Mouse (Mus musculus) kidney, postnatal 4 days (tissue): ENCODE measurements around the gene Chrna7.

Experiments used
- DNase-seq, 2 experiments: peaks; one replicate each; pipeline ENCODE4 v3.0.0; 2021; ENCODE audit warnings: mixed read lengths in 2 of 2

The Chrna7 gene

DNA sequence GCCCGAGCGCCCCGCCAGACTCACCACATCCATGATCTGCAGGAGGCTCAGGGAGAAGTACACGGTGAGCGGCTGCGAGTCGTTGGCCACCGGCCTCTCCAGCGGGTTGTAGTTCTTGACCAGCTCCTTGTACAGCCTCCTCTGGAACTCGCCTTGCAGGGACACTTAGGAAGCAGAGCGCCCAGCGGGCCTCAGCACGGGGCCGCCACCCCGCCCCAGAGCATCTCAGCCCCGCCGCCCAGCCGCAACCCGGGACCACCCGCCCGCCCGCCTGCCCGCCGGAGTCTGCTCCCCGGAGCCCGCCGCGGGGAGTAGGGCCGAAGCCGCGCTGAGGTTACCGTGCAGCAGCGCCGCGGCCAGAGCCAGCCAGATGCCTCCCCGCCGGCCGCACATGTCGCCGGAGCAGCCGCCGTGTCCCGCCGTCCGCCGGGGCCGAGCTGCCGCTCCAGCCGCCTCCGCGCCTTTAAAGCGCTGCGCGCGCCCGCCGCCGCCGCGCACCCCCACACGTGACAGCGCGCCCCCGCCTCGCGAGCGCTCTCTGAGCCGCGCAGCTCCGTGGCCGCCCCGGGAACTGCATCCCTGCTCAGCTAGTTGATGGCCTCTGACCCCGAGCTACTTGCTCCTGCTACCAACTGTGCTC is at the start of gene Chrna7:
TSS of gene Chrna7 (minus strand) at position 486 of the 640 bp plus-strand sequence.
- peak; percentile 83 to 88 for DNase-seq

GRCm38 (mm10) chr7:63249404-63249803 is 37.0 kb upstream of the Chrna7 start:
- no peak for DNase-seq

- DNase-seq = no peak
Measured at GRCm38 (mm10) chr7:63237852-63238516, 25.6 kb upstream of the Chrna7 start.

DNA sequence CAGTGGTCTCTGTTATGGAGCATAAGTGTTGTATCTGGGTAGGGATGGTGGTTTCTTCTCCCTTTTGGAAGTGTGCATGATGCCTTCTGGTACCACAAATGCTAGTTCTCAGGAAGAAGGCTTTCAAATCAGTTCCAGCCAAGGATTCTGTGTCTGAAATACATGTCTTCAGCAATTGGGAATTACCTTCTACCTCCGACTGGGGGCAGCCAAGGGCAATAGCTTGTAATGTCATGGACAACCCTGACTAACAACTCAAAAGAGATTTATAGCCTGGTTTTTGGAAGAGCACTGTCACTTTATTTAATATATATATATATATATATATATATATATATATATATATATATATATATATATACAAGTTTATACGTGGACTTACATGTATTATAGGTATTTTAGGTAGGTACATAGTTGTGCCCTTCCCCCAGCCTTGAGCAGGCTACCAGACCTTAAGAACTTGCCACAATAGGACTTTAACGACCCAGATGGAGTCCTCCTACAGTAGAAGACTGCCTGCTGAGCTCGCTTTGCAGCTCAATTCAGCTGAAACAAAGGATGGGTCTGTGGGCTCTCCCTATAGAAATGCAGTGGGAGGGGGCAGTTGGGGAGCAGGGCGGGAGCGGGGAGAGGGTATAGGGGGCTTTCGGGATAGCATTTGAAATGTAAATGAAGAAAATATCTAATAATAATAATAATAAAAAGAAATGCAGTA is 12.9 kb upstream of the Chrna7 start:
- DNase-seq = no peak

- DNase-seq = no peak
Measured at GRCm38 (mm10) chr7:63211641-63212083, 707 bp downstream of the Chrna7 start.

DNA sequence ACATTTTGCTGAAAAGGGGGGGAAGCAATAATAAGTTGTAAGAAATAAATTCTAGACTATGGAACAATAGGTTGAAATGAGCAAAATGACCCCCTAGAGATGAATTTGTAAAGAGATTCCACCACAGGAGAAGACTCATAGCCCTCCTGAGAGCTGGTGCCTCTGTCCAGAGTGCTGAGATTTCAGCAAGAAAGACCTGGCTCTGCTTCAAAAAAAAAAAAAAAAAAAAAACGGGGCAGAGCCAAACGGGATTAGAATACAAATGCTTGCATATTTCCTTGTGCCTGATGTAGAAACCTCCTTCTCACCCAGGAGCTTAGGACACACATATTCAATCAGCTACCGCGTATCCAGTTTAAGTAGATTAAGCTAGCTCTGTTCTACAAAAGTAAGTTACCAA is 2.9 kb downstream of the Chrna7 start:
- DNase-seq = peak; percentile 39 to 46

DNA sequence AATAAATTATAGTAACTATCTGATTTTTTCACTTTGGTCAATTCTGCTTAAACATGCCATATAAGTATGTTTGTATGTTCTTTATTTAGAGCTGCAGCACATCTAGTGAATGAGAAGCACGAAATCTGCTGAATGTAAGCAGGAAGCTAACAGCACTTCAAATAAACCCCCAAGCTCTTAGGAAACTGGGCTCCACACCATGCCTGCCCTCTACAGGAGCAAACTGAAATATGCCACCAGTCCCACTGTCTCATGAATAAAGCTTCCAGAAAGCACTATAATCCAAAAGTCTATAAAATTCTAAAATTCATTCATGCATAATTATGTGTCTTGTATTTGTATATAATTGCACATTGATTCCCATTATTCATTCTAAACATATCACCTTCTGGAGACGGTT is 5.2 kb downstream of the Chrna7 start:
- no peak for DNase-seq

DNA sequence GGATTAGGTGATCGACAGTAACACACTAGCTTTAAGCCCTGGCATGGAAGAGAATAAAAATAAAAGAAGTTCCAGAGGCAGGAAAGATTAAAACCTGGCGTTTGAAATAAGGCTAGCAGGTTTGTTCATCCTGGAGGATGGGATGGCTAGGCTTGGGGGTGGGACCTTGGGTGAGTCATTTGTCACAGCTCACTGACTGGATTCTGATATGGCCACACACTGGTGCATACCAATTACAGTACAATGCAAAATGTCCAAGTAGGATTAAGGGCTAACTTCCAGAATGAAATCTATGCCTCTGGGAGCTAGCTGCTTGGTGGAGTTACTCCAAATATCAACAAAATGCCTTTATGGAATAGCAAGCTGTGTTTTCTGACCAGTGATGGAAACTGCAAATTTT is 16.8 kb downstream of the Chrna7 start:
- DNase-seq = no peak

- DNase-seq = no peak
Measured at GRCm38 (mm10) chr7:63189647-63190534, 22.5 kb downstream of the Chrna7 start.

DNA sequence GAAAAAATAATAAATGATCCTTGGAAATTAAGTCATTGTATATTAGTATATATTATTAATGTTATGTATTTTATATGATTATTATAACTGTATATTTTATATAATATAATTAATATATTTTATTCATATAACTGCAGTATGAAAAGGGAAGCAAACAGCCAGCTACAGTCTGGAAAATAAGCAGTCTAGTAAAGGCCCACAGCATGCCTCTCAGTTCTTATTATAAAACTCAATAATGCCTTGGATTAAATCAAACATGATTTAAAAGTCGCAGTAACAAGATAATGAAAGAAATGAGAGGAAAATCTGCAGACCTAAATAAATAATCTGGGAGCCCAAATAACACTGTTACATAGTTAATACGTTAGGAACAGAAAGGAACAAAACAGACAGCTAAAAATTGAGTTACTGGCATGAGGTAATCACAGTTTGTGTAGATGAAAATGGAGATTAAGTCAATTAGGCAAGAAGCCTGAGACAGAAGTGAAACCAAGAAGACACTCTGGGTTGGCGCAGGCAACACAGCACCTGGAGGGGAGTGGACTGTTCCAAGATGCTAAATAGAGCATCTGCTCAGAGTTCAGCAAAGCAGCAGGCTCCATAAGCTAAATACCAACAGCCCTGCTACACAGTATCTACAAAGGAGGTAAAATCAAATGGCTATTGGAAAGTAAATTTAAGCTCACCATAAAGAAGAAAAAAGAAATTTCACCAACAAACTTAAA is 42.1 kb downstream of the Chrna7 start:
- no peak for DNase-seq

DNA sequence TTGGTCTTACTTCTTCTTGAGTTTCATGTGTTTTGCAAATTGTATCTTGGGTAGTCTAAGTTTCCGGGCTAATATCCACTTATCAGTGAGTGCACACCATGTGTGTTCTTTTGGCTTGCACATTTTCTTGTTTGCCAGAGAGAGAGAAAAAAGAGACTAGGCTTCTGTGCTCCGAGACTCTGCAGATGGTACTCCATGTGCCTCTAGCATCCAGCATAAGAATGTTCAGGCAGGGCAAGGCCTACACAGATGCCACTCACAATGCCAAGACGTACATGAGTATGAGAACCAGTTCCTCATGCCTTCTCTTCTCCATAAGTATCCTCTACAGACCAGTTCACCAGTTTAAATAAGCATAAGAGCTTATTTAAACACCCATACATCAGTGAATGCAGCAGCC is 47.8 kb downstream of the Chrna7 start:
- no peak for DNase-seq

- DNase-seq = no peak
Measured at GRCm38 (mm10) chr7:63162272-63162864, 50.0 kb downstream of the Chrna7 start.

DNA sequence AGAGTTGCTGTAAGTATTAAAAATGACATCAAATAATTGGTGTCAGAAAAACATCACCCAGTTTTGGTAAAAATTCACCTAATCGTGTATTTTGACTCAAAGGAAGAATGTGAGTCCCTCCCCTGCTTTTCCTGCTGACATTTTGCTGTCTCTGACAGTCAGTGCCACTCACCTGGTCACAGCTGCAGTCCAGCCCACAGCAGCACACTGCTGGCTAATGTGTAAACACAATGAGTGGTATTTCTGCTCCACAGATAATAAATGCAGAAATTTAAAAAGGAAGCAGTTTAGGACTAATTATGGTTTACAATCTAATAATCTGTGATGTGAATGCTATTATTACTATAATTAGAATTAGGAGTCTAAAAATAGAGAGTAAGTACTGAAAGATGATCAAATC is 59.1 kb downstream of the Chrna7 start:
- no peak for DNase-seq

GRCm38 (mm10) chr7:63148740-63149139 is 63.6 kb downstream of the Chrna7 start:
- DNase-seq = no peak

DNA sequence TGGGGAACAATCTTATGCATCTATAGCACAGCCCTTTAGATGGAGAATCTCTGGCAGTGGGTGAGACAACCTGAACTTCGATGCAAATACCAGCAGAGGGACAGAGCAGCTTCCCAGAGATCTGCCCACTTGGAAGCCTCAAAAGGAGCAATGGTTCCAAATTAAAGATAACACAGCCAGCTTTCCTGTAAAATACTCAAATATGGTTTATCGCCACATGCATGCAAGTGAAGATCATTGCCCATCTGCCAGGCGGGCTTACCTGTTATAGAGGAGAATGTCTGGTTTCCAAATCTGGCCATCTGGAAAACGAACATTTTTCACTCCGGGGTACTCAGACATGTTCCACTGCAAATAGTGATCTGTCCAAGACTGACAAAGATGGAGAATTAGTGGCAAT is 64.0 kb downstream of the Chrna7 start:
- no peak for DNase-seq

DNA sequence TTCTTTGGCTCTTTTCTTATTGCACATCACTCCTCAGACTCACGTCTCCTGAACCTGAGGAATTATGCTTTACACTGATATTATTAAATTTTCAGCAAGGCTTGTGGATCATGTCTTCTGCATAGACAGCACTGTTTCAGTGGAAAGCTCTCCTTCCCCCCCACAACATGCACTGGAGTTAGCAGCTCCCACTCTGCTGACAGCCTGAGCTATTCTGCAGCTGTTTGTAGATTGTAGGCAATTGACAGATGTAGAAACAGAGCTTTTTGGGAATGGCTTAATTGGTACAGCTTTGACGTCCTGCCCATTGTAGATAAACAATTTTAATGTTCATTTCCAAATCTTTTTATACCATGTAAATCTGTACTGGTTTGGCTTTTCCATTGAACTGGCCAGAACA is 89.8 kb downstream of the Chrna7 start:
- DNase-seq = no peak

DNA sequence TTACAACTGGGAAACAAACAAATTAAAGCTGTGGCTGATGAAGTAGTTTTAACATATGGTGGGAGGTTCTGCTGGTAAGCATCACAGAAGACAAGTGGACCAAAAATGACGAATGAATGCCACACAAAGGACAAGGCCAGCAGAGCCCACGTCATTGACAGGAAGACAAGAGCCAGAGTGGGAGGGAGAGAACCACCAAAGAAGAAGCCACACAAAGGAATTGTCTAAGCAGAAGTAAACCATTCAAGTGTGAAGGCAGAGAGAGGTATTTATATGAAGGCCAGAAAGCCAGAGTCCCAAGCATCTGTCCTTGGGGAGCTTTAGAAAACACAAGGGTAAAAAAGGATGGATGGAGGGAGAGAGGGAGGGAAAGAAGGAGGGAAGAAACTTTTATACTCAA is 98.7 kb downstream of the Chrna7 start:
- no peak for DNase-seq

DNA sequence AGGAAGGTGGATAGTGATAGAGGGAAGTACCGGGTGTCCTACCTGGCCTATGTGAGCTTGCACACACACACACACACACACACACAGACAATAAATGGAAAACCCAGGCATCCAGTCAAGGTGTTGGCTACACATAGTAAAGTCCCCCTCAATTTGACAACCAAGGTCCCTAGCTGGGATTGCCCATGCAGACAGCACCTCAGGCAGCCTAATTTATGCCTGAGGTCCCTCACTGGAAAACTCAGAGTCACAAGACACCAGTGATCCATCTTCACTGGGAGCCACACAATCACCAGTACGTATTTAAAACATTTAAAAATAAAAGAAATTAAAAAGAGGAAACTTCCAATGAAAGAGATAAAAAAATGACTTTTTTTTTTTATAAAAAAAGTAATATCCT is 99.1 kb downstream of the Chrna7 start:
- no peak for DNase-seq

DNA sequence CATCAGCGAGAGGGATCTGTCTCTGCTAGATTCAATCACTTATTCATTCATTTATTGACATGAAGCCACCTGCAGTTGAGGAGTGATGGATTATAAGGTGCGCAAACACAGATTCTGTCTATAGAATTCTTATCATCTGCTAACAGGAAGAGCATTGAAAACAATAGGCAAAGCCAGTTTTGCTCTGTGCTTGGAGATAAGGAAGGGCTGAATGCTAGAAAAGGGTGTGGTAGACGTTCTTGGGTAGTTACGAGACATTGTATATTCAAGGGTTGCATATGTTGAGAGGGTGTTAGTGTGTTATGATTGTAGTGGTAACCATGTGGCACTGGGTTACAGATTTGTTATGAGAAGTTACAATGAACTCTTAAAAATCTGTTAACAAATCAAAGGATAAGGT is 103.0 kb downstream of the Chrna7 start:
- DNase-seq = no peak

GRCm38 (mm10) chr7:63085954-63086353 is 126.4 kb downstream of the Chrna7 start:
- no peak for DNase-seq

DNA sequence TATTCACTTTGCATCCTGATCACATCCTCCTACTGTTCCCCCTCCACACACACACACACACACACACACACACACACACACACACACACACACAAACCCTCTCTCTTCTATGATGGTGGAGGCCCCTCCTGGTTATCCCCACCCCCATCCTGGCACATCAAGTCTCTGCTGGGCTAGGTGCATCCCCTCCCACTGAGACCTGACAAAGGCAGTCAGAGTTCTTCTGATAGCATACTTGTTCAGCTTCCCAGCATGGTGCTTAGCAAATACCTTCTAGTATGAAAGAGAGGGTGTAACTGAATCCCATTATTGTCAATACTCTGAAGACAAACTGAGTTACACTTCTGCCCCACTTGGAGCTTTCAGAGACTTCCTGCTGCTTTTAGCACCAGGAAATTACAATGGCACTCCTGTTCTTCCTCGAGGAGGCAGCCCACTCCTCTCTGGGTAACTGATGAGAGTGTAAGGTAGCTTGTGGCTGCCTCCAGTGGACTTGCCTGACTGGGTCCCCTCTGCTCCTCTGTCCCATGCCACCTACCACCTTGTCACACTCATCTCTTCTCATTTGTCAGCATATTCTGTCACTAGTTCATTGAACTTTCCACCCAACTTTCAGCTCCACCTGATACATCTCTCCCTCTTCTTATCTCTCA is 127.9 kb downstream of the Chrna7 start:
- no peak for DNase-seq
